Mouse (Mus musculus) heart, postnatal 10 days (tissue): Measurements from ENCODE around the gene Cox10. TPM values are rescaled to one million over a fixed set of nuclear protein-coding genes. Genes with fewer than 3 reads are reported as not detected.
A peak's percentile ranks its signal among the peaks of the same experiment; 100 is the strongest.

Experiments used
- DNase-seq, 2 experiments: peaks; one replicate each; pipeline ENCODE4 v3.0.0; 2021
- intact Hi-C: fragments of 180-260 bp; cut with DNase I; formaldehyde crosslinking; loops from one replicate; pipeline ENCODE4 v1.15.1; 2025
- total RNA-seq, 2 experiments: library from RNA; stranded (reverse); gene quantifications; 2 replicates each; pipeline ENCODE4 v1.2.3; 2021

Gene Cox10
- total RNA-seq, 2 experiments from 2014 or later = 71.2 to 72.1 TPM

- no peak for DNase-seq
- intact Hi-C loops = no loop called here
These were observed 111.5 kb downstream of the Cox10 start for GRCm38 (mm10) chr11:63967641-63968387.

GRCm38 (mm10) chr11:63965437-63965836 lies 113.8 kb downstream of the Cox10 start:
- DNase-seq = peak; percentile 13 to 14
- intact Hi-C loops = no loop called here

GRCm38 (mm10) chr11:63957207-63957606 lies 122.1 kb downstream of the Cox10 start:
- intact Hi-C loops = no loop called here
- peak; percentile 33 to 42 for DNase-seq

GRCm38 (mm10) chr11:63956748-63957147 lies 122.5 kb downstream of the Cox10 start:
- no peak for DNase-seq
- intact Hi-C loops = no loop called here

GRCm38 (mm10) chr11:63953887-63954286 lies 125.4 kb downstream of the Cox10 start:
- intact Hi-C loops = no loop called here
- DNase-seq = no peak

- no peak for DNase-seq
- intact Hi-C loops = no loop called here
These were observed 126.5 kb downstream of the Cox10 start for GRCm38 (mm10) chr11:63952743-63953191.

GRCm38 (mm10) chr11:63951831-63952631 lies 127.2 kb downstream of the Cox10 start:
- peak; percentile 58 to 61 for DNase-seq
- intact Hi-C loops = no loop called here

- intact Hi-C loops = no loop called here
- DNase-seq = no peak
These were observed 130.9 kb downstream of the Cox10 start for GRCm38 (mm10) chr11:63948371-63948770.

GRCm38 (mm10) chr11:63947024-63947423 lies 132.2 kb downstream of the Cox10 start:
- DNase-seq = peak; percentile 61
- intact Hi-C loops = no loop called here

GRCm38 (mm10) chr11:63943947-63944346 lies 135.3 kb downstream of the Cox10 start:
- DNase-seq = no peak

GRCm38 (mm10) chr11:63943268-63943890 lies 135.9 kb downstream of the Cox10 start:
- no peak for DNase-seq
- intact Hi-C loops = no loop called here

More at GRCm38 (mm10) chr11:63943947-63944346, 135.3 kb downstream of the Cox10 start:
- intact Hi-C loops = no loop called here

- no peak for DNase-seq
These were observed 137.1 kb downstream of the Cox10 start for GRCm38 (mm10) chr11:63942177-63942576.

GRCm38 (mm10) chr11:63936641-63937040 lies 142.6 kb downstream of the Cox10 start:
- intact Hi-C loops = no loop called here
- no peak for DNase-seq

More at GRCm38 (mm10) chr11:63942177-63942576, 137.1 kb downstream of the Cox10 start:
- intact Hi-C loops = no loop called here

- no peak for DNase-seq
- intact Hi-C loops = loop anchor here (5.0 kb wide), 1 partner anchor 150 kb away; the partner anchor contains the start of gene Cox10
These were observed 152.4 kb downstream of the Cox10 start for GRCm38 (mm10) chr11:63926901-63927300.

GRCm38 (mm10) chr11:63925161-63925582 lies 154.1 kb downstream of the Cox10 start:
- peak; percentile 85 to 90 for DNase-seq
- intact Hi-C loops = loop anchor here (2.0 to 5.0 kb wide), 2 partner anchors 152 to 794 kb away; partner anchors contain the start of gene Cox10

- DNase-seq = no peak
- intact Hi-C loops = loop anchor here (2.0 to 5.0 kb wide), 3 partner anchors 298 to 1043 kb away; no protein-coding TSS in a partner anchor
These were observed 154.9 kb downstream of the Cox10 start for GRCm38 (mm10) chr11:63924286-63924930.

- intact Hi-C loops = loop anchor here (5.0 kb wide), 2 partner anchors 299 to 1044 kb away; no protein-coding TSS in a partner anchor
- no peak for DNase-seq
These were observed 155.9 kb downstream of the Cox10 start for GRCm38 (mm10) chr11:63923386-63923785.

GRCm38 (mm10) chr11:63922091-63922621 lies 157.1 kb downstream of the Cox10 start, which contains the start of gene Hs3st3b1:
Gene Hs3st3b1 (minus strand): TSS chr11:63922290.
- intact Hi-C loops = loop anchor here (5.0 kb wide), 2 partner anchors 300 to 1045 kb away; no protein-coding TSS in a partner anchor
- peak; percentile 93 to 94 for DNase-seq

GRCm38 (mm10) chr11:63921044-63921951 lies 158.0 kb downstream of the Cox10 start:
- DNase-seq = peak; percentile 28 to 39
- intact Hi-C loops = loop anchor here (2.0 to 5.0 kb wide), 5 partner anchors 301 to 1046 kb away; no protein-coding TSS in a partner anchor
